Mouse (Mus musculus) thymus, postnatal 0 days (tissue): Measurements from ENCODE around the gene Fcgr4. TPM values are rescaled to one million over a fixed set of nuclear protein-coding genes. Genes with fewer than 3 reads are reported as not detected.

Source experiments
- DNase-seq: peaks from one replicate; pipeline ENCODE4 v3.0.0-alpha.2; 2015; ENCODE audit warnings: low spot score
- polyA plus RNA-seq: library from polyadenylated mRNA; unstranded; fragments of >200 nt; fragmentation: Nextera tagmentation; extraction: Ambion mirVana; gene quantifications from 2 replicates; pipeline ENCODE4 v1.2.1, GENCODE M21; 2015

Gene Fcgr4
- polyA plus RNA-seq, 1 experiment from 2014 or later, result 1.6 TPM

DNA sequence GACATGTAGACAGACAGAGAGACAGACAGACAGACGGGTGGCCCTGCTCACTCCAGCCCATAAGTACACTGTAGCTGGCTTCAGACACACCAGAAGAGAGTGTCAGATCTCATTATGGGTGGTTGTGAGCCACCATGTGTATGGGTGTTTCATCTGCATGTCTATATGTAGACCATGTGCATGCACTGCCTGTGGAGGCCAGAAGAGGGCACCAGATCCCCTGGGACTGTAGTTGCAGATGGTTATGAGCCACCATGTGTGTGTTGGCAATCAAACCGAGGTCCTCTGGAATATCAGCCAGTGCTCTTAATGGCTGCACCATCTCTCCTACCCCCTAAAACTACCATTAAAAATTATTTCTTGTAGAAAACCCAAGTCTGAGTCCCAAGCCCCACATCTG, 11.8 kb upstream of the Fcgr4 start:
- no peak for DNase-seq

DNA sequence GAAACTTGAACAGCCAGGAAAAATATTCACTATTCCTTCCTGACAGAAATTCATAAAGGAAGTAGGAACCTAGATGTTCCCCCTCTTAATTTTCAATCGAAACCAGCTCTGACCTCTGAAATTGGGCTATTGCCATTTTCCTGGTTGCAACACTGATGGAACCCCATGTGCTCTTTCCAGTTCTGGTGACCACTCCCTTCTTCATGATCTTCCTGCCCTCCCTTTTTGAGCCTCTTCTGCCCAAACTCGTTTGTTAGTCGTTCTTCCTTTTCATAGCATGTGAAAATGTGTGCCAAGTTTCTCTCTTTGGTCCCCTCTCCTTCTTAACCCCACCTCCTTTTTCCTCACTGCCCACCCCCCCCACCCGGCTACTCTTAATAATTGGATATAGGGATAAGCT, 7.0 kb upstream of the Fcgr4 start:
- DNase-seq, result no peak

DNA sequence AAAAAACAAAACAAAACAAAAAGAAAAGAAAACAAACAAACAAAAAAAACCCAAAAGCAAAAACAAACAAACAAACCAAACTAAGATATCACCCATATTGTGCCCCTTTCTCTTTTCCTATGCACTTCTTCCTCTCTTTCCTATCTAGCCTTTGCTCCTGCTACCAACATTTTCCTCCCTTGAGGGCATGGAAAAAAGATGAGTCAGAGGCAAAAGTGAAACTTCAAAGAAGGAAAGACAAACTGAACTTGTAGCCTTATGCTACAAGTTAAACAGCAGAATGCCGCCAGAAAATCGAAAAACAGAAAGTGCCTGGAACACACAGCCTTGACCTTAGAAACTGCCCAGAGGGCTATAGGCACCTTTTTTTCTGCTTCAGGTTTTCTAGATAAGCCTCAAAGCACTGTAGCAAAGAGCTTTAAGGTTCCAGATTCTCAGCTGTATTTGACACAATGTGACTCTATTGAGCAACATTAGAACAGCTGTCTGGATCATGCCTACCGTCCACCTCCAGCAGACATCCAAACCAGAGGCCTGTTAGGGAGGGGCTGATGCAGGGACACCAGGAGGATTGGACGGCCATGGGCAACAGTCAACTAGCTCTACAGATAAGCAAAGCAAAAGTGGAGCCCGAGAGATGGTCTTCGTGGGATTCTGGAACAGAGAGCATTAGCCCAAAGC, 1.9 kb upstream of the Fcgr4 start:
- DNase-seq, result no peak

- no peak for DNase-seq
Measured at GRCm38 (mm10) chr1:171017468-171018158, 1.1 kb upstream of the Fcgr4 start.

- DNase-seq, result no peak
Measured at GRCm38 (mm10) chr1:171019311-171019950, 711 bp downstream of the Fcgr4 start.

GRCm38 (mm10) chr1:171031752-171032151, 13.0 kb downstream of the Fcgr4 start:
- no peak for DNase-seq

DNA sequence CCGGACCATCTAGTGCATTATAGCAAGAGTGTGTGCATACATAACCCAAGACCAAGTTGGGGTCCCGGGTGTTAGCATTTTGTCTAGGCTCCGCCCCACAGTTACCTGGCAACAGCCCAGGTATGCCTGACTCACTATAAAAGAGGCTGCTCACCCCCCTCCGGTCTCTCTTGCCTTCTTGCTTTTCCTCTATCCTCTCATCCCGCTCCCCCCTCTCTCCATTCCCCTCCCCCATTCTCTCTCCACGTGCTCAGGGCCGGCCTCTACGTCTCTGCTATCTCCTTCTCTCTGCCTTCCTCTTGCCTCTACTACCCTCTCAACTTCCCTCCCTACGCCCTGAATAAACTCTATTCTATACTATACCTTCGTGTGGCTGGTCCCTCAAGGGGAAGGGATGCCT, 14.0 kb downstream of the Fcgr4 start:
- no peak for DNase-seq

- DNase-seq, result peak; percentile 13
Measured at GRCm38 (mm10) chr1:171033196-171033595, 14.5 kb downstream of the Fcgr4 start.

GRCm38 (mm10) chr1:171033756-171034155, 15.0 kb downstream of the Fcgr4 start:
- DNase-seq, result peak; percentile 86

DNA sequence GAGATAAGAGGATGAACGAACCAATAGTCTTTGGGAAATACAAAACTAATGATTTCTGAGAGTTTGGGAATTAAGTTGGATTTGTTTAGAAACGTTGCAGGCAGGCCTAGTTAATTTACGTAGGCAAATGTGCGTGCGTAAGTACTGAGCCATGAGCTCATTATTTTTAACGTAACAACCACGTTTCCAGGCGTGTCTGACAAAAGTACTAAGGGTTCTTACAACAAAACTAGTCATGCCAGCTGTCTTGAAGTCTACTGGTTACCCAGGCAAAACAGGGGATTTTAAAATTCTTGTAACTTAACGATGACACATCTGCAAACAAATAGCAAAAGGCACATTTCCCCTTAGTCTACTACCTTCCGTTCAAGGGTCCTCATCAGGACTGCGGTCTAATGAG, 15.5 kb downstream of the Fcgr4 start:
- DNase-seq, result no peak

DNA sequence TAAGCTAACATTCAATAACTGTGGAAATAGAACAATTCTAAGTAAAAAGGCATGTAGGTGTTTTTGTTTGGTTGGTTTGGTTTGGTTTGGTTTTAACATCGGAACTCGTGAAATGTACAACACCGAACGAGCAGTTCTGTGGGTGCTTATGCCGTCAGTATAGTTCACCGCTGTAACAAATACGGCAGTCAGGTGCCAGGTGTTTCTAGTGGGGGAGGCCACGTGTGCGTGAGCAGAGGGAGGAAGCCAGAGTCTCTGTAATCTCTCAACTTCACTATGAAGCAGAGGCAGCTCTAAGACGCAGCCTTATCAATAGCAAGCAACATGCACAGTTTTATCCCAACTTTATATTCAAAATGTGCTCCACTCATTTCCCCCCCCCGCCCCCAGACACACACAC, 16.9 kb downstream of the Fcgr4 start:
- peak; percentile 21 for DNase-seq

GRCm38 (mm10) chr1:171036550-171037324, 18.0 kb downstream of the Fcgr4 start:
- peak; percentile 86 for DNase-seq

GRCm38 (mm10) chr1:171037861-171038721, 19.4 kb downstream of the Fcgr4 start:
- peak; percentile 86 for DNase-seq

GRCm38 (mm10) chr1:171039135-171039534, 20.4 kb downstream of the Fcgr4 start:
- no peak for DNase-seq

GRCm38 (mm10) chr1:171039880-171040279, 21.2 kb downstream of the Fcgr4 start:
- no peak for DNase-seq

DNA sequence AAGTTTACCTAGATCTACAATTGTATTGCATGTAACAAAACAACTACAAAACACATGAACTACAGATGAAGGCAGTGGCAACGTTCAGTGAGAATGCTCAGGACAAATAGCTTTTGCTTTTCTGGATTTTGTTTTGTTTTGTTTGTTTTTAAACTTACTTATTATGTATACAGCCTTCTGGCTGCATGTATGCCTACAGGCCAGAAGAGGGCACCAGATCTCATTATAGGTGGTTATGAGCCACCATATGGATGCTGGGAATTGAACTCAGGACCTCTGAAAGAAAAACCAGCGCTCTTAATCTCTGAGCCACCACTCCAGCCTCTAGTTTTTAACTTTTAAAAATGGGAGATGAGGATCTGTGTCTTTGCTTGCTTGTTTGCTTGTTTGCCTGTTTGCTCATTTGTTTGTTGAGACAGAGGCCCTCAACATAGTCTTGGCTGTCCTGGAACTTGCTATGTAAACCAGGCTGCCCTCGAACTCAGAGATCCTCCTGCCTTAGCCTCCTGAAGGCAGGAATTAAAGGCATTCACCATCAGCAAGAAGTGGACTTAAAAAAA, 25.0 kb downstream of the Fcgr4 start:
- DNase-seq, result no peak

DNA sequence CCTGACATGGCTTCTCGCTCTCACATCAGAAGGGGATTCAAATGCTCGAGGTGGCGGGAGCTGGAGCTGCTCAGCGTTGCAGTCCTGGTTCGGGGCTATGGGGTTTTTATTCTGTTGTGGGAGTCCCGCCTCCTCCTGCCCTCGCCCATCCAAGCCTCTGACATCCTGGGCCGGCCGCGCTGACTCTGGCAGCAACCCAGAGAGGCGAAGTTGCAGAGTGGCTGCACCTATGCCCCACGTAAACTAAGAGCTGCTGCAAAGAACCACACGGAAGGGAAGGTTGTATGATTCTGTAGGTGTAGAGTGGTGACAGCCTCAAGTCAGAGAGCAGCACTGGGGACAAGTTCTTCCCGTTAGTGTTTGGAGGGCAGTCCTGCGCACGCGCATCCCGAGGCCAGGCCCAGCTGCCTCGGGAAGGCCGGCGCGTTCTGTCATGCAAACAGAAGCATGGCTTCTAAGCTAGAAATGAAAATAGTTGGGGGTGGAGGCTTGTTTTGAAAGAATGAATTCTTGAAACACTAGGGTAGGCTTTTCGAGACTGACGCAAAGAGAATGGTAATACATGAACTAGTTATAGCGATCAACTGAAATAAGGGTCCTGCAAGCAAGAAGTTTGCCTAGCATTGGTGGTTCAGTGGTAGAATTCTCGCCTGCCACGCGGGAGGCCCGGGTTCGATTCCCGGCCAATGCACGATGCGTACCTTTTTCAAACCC, 25.8 kb downstream of the Fcgr4 start:
- DNase-seq, result peak; percentile 94

GRCm38 (mm10) chr1:171045079-171045465, 26.4 kb downstream of the Fcgr4 start:
- no peak for DNase-seq

DNA sequence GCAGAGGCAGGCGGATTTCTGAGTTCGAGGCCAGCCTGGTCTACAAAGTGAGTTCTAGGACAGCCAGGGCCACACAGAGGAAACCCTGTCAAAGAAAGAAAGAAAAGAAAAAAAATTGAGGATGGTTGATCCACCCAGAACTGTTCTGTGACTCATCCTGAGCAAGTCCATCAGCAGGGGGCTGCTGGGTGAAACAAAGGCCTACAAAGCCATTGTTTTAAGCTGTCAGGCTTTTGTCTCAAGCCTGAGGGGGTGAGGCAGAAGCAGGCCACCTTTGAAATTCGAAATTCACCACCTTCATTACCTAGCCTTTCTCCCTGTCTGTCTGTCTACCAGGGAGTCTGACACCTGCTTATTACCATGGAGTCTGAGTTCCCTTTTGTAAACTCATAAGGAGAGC, 27.8 kb downstream of the Fcgr4 start:
- no peak for DNase-seq

- DNase-seq, result no peak
Measured at GRCm38 (mm10) chr1:171049263-171049662, 30.5 kb downstream of the Fcgr4 start.
